Mouse (Mus musculus) G1E (cell line): ENCODE results near the gene Ppm1l. TPM values are rescaled to one million over a fixed set of nuclear protein-coding genes. Genes with fewer than 3 reads are reported as not detected.

Experiments
- ATAC-seq: 2 replicates; pipeline ENCODE4 v1.8.0; 2016; ENCODE audit warnings: mild to moderate bottlenecking; ENCODE audit not compliant: insufficient number of reproducible peaks, poor library complexity, low FRiP score, severe bottlenecking; ENCODE audit errors: extremely low read depth
- DNase-seq: peaks from one replicate; pipeline ENCODE4 v3.0.0; 2012; ENCODE audit warnings: low spot score
- H3K27me3 ChIP-seq: 2 replicates; pipeline ENCODE4 v1.6.1; 2012; ENCODE audit warnings: mild to moderate bottlenecking, low read length, inconsistent platforms; ENCODE audit not compliant: insufficient read depth
- H3K36me3 ChIP-seq: replicated peaks from 2 replicates; pipeline ENCODE3; 2012; ENCODE audit warnings: mild to moderate bottlenecking, inconsistent platforms
- H3K4me1 ChIP-seq: 2 replicates; pipeline ENCODE4 v1.6.1; 2012; ENCODE audit warnings: low read depth, low read length, inconsistent platforms, mixed read lengths; ENCODE audit not compliant: insufficient read depth
- H3K4me3 ChIP-seq: 2 replicates; pipeline ENCODE4 v1.5.1; 2012; ENCODE audit warnings: low read depth, mild to moderate bottlenecking, inconsistent platforms, low read length, moderate library complexity, mixed read lengths
- H3K9me3 ChIP-seq: replicated peaks from 2 replicates; pipeline ENCODE4 v1.6.1; 2012; ENCODE audit warnings: inconsistent platforms
- CTCF ChIP-seq: IDR thresholded peaks from 2 replicates; pipeline ENCODE4 v1.5.1; 2012; ENCODE audit warnings: low read depth, low read length, inconsistent platforms, mixed read lengths
- GATA1 ChIP-seq: IDR thresholded peaks from 2 replicates; pipeline ENCODE4 v1.6.1; 2012; ENCODE audit warnings: borderline replicate concordance, low read length, inconsistent platforms, mixed read lengths
- GATA2 ChIP-seq: IDR thresholded peaks from 2 replicates; pipeline ENCODE4 v1.6.1; 2012; ENCODE audit warnings: low read depth, low read length, inconsistent platforms, borderline replicate concordance
- POLR2AphosphoS5 ChIP-seq: IDR thresholded peaks from 2 replicates; pipeline ENCODE4 v1.6.1; 2012; ENCODE audit warnings: low read depth, low read length, inconsistent platforms; ENCODE audit not compliant: insufficient replicate concordance
- TAL1 ChIP-seq: conservative IDR thresholded peaks from 2 replicates; pipeline ENCODE4 v1.6.1; 2012; ENCODE audit warnings: low read depth, low read length, inconsistent platforms, mixed read lengths
- polyA plus RNA-seq: library from polyadenylated mRNA; stranded (reverse); fragments of >175 nt; gene quantifications from 2 replicates; pipeline ENCODE4 v1.2.3, GENCODE M21; 2012
- total RNA-seq, 2 experiments: library from RNA; stranded (forward) in 1 of 2; stranded (reverse) in 1 of 2; fragments of 200-1000 nt in 1 of 2; fragments of >200 nt in 1 of 2; fragmentation: Nextera tagmentation in 1 of 2; gene quantifications; 2 replicates each; pipeline ENCODE4 v1.2.3; 2014 to 2017

Gene Ppm1l
- total and polyA plus RNA-seq, 3 experiments: 1.5 to 16.6 (median 5.6) TPM

DNA sequence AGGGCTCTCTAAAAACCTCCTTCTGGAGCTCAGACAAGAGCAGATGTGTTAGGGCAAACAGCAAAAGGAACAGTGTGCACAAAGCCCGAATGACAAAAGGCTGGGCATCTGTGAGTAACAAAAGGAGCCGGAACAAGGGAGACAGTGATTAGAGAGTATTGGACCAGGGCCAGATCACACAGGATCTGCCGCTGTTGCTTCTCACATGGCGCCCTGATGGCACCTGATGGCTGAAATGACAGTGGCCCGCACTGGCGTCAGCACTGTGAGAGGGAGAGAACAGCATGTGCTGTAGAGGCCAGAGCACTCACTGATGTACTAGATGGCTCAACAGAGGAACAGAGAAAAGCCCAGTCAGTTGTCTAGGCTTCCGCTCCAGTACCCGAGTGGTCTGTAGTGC is 226.3 kb downstream of the Ppm1l start:
- Histone ChIP-seq H3K9me3 (no peaks in the 10 kb centered on the region), H3K27me3 (no peaks in the 10 kb centered on the region), H3K4me3 (no peak overlapping the region), H3K4me1 (no peaks in the 10 kb centered on the region), H3K36me3 (no peaks in the 10 kb centered on the region)
- TF ChIP-seq POLR2AphosphoS5 (no peak), CTCF (no peak), GATA1 (no peak), GATA2 (no peak), TAL1 (no peak)
- DNase-seq: no peak
- no peak for ATAC-seq

DNA sequence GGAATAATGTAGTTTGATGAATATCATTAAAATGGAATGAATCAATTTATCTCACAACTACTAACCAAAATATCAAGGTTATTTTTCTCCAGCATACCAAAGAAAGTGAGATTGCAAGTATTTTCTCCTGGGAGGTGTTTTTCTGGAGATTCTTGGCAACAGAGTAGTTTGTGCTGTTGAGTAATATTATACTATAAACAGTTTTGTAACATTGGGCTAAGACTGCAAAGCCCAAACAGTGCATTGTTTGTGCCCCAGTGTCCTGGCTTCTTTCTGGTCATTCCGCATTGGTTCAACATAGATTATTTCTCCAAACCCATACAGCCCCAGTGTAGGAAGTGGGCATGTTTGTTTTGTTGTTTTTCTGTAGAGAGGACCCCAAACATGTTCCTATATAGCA is 227.1 kb downstream of the Ppm1l start:
- DNase-seq: no peak
- Histone ChIP-seq H3K27me3 (no peaks in the 10 kb centered on the region), H3K4me1 (no peaks in the 10 kb centered on the region), H3K9me3 (no peaks in the 10 kb centered on the region), H3K4me3 (no peak overlapping the region), H3K36me3 (peaks cover 2% of the 10 kb centered on the region)
- no peak for ATAC-seq
- TF ChIP-seq CTCF (no peak), POLR2AphosphoS5 (no peak), TAL1 (no peak)

DNA sequence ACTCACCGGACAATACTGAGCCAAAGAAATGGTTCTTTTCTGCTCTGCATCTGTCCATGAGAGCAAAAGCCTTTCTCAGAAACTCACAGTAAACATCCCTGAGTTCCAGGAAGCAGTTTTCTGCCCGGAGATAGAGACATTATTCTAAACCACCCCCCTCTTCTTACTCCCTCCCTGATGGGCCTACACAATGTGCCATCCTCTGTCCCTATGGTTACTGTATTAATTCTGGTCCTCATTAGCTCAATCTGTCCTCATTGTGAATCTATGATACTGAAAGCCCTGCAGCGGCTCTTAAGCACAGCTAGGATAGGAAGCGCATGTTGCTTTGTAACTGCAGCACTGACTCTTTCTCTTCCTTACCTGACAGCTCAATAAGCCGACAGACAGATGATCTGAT is 228.4 kb downstream of the Ppm1l start:
- TF ChIP-seq TAL1: no peak
- TF ChIP-seq GATA2: no peak
- no peak for TF ChIP-seq CTCF
- no peak for TF ChIP-seq GATA1
- no peak for TF ChIP-seq POLR2AphosphoS5
- Histone ChIP-seq H3K4me1 (no peaks in the 10 kb centered on the region), H3K27me3 (no peaks in the 10 kb centered on the region), H3K4me3 (no peak overlapping the region), H3K36me3 (peaks cover 9% of the 10 kb centered on the region), H3K9me3 (no peaks in the 10 kb centered on the region)
- ATAC-seq (no peak), DNase-seq (no peak)

DNA sequence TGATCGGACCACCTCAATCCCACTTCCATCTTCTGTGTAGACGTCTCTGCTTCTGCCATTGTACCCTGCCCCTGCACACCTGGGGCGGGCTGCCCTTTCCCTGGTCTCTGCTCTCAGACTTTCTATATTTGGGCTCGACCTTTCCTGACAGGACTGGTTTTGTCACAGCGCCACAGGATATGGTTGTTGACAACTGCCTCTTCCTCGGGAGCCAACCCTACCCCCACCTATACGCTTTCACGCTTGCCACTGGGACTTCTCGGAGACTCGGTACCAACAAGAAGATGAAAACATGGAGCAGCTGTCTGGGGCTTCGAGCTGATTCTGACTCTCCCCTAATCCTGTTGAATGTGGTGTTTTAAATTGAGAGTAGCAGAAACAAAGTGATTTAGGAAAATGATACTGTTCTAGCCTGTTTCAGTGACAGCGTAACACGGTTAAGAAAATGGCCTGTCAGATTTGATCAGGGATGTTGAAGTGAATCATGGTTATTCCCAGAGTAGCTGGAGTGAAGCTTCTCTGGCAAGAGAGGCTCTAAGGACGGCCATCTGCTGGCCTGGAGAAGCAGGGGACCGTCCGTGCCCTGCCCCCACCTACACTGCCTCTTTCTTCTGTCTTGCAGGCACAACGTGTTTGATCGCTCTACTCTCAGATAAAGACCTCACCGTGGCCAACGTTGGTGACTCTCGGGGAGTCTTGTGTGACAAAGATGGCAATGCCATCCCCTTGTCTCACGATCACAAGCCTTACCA is 232.2 kb downstream of the Ppm1l start:
- DNase-seq (no peak), ATAC-seq (no peak)
- Histone ChIP-seq H3K9me3 (no peaks in the 10 kb centered on the region), H3K4me3 (no peak overlapping the region), H3K27me3 (no peaks in the 10 kb centered on the region), H3K4me1 (no peaks in the 10 kb centered on the region), H3K36me3 (peaks cover 26% of the 10 kb centered on the region)
- TF ChIP-seq GATA1 (no peak), CTCF (no peak), POLR2AphosphoS5 (no peak), TAL1 (no peak), GATA2 (no peak)

DNA sequence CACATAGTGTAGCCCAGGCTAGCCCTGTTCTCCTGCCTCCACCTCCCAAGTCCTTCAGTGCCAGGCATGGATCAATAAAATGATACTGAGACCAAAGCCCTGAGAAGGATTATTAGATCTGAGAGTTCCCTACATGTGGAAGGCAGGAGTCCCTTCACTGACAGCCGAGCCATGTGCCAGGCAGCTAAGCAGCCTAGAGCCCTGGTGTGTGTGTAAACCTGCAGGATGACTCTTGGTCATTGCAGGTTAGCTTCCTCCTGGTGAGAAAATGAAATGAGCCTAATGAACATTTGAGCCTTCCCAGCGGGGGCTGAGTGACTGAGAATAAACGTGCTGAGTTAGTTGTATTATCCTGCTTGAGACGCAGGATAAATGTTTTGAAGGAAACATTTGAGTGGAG is 232.9 kb downstream of the Ppm1l start:
- Histone ChIP-seq H3K4me3 (no peak overlapping the region), H3K27me3 (no peaks in the 10 kb centered on the region), H3K9me3 (no peaks in the 10 kb centered on the region), H3K36me3 (peaks cover 30% of the 10 kb centered on the region), H3K4me1 (no peaks in the 10 kb centered on the region)
- no peak for TF ChIP-seq GATA2
- no peak for TF ChIP-seq CTCF
- no peak for TF ChIP-seq GATA1
- no peak for TF ChIP-seq TAL1
- no peak for TF ChIP-seq POLR2AphosphoS5
- ATAC-seq (no peak), DNase-seq (no peak)

DNA sequence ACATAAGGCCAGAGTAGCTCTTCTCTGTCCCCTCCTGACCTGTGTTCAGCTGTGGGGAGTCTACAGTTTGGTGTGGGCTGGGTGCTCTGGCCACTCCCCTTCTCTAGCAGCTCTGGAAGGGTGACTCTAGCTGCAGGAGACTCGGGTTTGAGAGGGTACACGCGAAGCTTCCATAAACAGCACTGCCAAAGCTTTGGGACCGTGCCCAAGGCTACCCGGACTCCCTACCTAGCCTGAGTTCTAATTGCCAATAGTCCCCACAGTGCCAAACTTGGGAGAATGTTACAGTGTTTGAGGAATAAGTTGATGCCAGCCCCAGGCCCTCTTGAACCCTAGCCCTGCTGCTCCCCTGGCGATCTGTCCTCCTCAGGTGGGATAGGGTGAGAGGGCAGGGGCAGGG is 238.8 kb downstream of the Ppm1l start:
- TF ChIP-seq GATA2 (no peak), TAL1 (no peak), GATA1 (no peak), CTCF (no peak), POLR2AphosphoS5 (no peak)
- ATAC-seq (no peak), DNase-seq (no peak)
- Histone ChIP-seq H3K27me3 (no peaks in the 10 kb centered on the region), H3K36me3 (peaks cover 25% of the 10 kb centered on the region), H3K9me3 (no peaks in the 10 kb centered on the region), H3K4me3 (no peak overlapping the region), H3K4me1 (no peaks in the 10 kb centered on the region)
